Mouse (Mus musculus): ENCODE data around the gene Tmprss15.

The Tmprss15 gene

DNA sequence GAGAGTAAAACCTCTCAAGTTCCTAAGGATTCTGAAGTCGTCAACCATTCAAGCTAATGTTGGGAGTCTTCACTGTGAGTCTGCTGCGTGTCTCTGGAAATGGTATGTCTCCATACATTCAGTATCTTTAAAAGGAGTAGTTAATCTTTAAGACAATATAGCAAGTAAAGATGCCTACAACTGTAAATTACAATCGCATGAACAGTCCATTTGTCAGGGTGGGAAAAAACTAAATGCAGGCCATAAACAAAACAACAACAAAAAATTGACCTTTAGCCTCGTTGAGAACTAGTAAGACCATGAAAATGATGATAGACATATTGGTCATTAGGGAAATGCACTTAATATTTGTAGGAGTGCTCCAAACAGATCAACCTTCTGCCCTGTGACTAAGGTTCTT, at the start of gene Tmprss15:
Gene Tmprss15, minus strand, starts transcription at position 101 of the 400 bp plus-strand sequence.
- no peak for DNase-seq (ENCODE audit: low spot score in 2 of 2)

GRCm38 (mm10) chr16:79114879-79115278, 24.0 kb upstream of the Tmprss15 start:
- DNase-seq (ENCODE audit: low spot score in 2 of 2): no peak

GRCm38 (mm10) chr16:79109516-79109915, 18.6 kb upstream of the Tmprss15 start:
- DNase-seq (ENCODE audit: low spot score in 2 of 2): no peak

GRCm38 (mm10) chr16:79108969-79109368, 18.1 kb upstream of the Tmprss15 start:
- no peak for DNase-seq (ENCODE audit: low spot score in 2 of 2)

DNA sequence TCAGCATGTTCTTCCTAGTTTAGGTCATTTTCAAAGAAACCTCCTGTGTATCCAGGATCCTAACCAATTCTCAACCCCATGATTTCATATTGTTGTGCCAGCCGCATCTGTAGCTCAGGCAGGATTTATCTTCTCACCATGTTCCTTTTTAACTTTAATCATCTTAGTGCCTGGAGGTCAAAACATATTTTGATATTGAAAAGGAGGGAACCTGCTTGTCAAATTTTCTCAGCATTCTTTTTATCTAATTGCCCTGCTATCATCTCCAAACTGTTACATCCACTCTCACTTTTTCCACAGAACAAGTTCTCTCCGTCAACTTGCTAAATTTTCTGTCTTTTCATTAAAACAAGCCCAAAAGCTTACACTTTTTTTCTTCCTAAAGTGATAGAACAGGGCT, 9.4 kb upstream of the Tmprss15 start:
- no peak for DNase-seq (ENCODE audit: low spot score in 2 of 2)

DNA sequence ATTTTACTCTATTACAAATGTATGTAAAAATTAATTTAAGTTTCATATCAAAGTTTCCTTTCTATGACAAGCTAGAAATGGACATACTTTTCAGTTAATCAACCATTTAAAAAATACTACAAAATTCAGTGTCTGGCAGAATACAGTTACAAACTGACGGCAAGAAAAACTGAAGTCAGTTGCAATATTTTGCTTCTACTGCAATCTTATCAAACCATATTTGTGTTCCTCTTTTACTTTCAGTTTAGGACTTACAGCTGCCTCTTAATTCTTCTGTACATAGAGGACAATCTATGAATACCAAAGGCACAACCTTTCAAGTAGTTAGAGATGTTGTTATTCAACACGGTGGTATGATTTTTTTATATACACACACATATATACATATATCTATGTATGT, 7.4 kb upstream of the Tmprss15 start:
- no peak for DNase-seq (ENCODE audit: low spot score in 2 of 2)

DNA sequence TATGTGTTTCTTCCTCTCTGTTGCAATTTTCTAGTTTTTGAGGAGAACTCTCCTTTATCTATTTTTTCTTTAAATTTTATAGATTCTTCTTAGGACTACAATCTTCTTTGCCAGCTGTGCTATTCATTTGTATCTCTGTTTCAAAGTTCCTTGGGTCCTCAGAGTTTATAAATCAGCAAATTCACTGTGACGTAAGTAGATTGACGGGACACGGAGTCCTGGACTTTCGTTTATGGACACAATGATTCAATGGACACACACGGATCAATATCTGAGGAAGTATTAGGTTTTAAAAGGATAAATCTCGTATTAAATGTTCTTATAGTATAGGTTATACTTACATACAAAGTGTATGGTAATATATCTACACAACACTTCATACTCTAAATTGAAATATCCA, 4.3 kb downstream of the Tmprss15 start:
- DNase-seq (ENCODE audit: low spot score in 2 of 2): no peak

DNA sequence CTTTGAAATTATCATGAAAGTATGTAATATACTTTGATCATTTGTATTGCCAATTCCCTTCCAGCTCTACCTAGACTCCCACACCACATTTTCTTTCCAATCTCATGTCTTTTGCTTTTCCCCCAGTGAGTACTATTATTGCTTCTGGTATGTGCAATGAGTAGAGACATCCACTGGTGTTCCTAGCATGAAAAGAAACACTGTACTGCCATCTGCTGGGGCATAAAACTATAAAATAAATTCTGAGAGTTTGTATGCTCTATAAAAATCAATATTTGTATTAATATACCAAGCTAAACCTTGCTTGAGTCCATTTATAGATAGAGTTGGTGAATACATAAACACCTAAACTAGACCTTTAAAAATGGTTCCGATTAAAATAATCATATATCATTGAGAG, 27.0 kb downstream of the Tmprss15 start:
- DNase-seq (ENCODE audit: low spot score in 2 of 2): no peak

- DNase-seq (ENCODE audit: low spot score in 2 of 2): peak; percentile 25 to 52
Measured at GRCm38 (mm10) chr16:79058775-79059558, 31.9 kb downstream of the Tmprss15 start.

- DNase-seq (ENCODE audit: low spot score in 2 of 2): no peak
Measured at GRCm38 (mm10) chr16:79032593-79032992, 58.3 kb downstream of the Tmprss15 start.

DNA sequence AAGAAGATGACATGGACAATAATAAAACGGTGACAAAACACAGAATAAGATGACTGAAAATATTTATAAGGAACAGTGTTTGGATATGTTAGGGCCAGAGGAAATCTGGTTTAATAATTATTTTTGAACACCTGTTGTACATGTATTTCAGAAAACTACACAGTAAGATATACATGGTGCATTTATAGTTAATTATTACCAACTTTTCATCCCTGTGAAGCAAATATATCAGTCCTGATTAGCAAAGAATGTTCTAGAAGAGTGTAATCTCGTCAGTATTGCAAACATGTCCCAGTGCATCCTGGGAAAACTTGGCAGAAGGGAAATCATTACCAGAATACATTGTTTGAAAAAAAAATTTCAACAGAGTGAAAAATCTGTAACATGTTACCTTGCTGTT, 88.1 kb downstream of the Tmprss15 start:
- no peak for DNase-seq (ENCODE audit: low spot score in 2 of 2)

DNA sequence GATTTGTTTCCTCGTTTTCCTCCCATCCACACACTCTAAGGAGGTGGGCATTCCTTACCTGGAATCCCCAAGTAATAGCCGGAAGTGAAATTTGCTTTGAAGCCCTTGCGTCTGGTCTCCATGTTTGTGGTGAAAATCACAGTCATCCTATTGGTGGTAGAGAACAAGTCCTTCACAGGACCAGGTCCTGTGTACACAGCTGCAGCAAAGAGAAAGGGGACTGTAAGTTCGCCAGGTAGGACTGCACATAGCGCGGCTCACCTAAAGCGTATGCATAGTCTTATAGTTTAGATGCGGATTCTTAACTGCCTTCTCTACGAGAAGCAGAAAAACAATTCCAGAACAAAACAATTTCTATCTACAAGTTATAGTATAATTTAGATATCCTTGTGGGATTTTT, 89.2 kb downstream of the Tmprss15 start:
- no peak for DNase-seq (ENCODE audit: low spot score in 2 of 2)

DNA sequence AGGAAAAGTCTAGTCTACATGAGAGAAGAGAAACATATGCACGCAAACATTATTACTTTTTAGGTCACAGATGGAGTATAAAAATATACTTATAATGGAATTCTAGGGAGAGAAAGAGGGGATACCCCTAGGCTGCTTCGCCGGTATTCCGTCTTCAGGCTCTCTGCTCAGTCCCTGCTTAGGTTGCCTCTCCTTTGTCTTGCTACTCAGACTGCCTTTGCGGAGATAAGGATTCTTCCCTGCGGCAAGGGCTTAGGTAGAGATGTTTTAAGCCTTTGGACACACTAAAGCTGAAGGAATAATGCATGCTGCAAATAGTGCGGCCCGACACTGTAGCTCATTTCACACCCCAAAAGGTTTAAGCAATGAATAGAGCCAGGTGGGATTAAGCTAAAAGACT, 114.5 kb downstream of the Tmprss15 start:
- DNase-seq (ENCODE audit: low spot score in 2 of 2): no peak

DNA sequence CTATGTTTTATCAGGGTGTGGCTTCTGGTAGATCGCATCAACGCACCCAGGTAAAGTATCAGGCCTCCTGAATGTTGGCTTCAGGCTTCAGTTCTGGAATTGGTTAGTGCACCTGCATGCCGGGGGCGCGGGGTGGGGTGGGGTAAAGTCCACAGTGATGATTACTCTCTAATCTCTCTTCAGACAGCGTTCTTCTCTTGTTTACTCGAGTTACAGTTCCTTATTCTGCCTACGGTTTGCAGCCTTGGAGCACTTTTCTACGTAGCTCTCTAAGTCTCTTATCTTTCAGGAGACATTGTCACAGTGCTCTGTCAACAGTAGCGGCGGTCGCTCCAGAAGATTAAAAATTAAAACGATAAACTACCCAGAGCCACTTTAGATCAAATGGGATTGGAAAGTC, 116.8 kb downstream of the Tmprss15 start:
- DNase-seq (ENCODE audit: low spot score in 2 of 2): no peak

GRCm38 (mm10) chr16:78969091-78969731, 121.7 kb downstream of the Tmprss15 start:
- peak in 1 of 2 experiments; percentile 4 for DNase-seq (ENCODE audit: low spot score in 2 of 2)

DNA sequence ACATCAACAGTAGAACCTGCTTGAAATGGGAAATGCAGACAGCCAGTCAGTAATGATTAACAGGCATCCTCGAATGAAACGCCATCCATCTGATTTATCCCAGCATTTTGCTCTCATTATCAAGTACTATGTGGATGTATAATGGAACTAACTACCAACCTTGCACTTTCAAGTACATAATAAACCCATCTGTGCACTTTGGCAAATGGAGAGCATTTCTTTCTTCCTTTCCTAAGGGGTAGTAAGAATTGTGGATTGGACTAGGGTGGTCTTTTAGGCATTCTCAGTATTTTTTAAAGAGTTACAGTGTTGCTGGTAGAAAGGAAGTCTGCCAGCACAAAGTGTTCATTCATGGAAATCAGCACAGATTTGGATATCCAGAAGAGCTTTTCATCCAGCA, 133.5 kb downstream of the Tmprss15 start:
- DNase-seq (ENCODE audit: low spot score in 2 of 2): no peak

GRCm38 (mm10) chr16:78950359-78950758, 140.5 kb downstream of the Tmprss15 start:
- DNase-seq (ENCODE audit: low spot score in 2 of 2): no peak

DNA sequence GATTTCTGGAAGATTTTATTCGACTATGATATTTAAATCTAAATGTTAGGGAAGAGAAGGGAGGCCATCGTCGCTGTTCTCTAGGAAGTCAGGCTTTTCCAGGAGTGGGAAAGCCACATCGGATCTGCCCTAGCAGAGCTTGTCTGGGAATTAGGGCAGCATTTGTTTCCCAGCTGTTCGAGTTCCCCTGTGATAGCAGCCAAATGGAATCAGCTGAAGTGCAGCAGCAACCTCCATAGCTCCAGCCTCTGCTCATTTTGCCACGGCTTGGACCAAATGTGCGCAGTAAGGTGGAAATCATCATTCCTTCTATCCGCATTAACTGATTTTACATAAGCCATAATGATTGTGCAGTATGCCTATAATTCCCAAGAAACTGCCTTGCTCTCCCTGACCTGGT, 153.1 kb downstream of the Tmprss15 start:
- DNase-seq (ENCODE audit: low spot score in 2 of 2): no peak

- DNase-seq (ENCODE audit: low spot score in 2 of 2): no peak
Measured at GRCm38 (mm10) chr16:78934298-78934697, 156.6 kb downstream of the Tmprss15 start.

DNA sequence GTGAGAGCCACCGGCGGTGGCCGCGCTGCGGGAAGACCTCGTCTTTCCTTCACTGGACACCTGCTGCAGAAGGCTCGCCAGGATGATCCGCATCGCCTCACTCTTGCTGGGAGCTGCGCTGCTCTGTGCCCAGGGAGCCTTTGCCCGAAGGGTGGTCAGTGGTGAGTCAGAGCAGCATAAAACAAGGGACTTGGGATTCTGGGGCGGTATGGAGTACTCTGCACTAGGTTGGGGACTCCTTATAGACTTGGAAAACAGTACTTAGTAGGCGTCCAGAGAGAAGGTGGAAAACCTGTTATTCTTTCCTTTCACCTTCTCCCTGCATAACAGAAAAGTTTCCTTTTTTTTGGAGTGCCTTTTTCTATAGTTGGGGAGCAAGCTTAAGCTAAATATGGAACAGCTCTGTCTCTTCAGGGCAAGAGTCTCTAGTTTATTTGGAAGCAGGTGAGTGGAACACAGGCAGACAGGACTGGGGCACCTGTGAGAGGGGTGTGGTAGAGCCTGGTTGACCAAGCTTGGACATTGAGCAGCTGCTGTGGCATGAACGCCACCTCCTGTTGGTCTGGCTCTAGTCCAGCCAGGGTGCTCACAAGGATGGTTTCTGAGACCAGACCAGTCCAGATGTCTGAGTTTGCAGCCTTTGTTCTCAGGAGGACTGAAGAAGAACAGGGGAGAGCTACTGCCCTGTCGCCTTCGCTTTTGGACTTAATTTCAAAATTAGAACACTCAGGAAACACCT, 159.4 kb downstream of the Tmprss15 start:
- DNase-seq (ENCODE audit: low spot score in 2 of 2): no peak

DNA sequence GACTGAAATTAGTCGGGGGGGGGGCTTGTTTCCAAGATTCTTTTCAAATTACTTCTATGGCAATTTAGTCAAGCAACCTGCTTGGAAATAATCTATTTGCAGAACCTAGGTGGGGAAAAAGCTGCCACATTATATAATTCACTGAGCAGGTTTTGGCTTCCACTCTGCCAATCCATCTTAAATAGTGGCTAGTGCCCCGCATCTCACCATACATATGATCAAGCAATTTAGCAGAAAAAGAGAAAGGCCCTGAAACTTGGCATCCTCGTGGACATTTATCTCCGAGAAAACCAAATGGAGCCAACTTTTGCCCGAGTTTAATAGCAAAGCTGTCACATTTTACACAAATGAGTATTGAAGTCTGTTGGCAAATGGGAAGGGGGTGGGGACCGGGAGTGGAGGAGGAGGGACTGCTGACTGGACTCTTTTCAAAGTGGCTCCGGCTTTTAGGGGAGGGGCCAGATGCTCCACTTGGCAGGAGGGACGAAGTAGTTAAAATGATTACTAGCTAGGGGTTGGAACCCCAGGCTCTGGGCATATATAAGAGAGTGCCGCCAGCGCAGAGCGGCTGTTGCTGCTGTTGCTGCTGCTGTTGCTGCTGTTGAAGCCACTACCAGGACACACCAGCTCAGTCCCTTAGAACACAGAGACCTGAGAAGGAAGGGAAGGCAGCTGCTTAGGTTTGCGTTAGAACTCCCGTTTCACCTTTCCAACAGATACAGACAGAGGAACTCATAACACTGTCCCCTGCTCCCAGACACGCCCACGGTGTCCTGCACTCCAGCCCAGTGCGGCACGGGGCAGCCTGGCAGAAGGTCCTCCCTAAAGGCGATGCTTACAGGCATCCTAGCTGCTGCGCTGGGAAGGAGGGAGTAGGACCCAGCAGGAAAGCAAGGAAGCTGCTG, 160.3 kb downstream of the Tmprss15 start, which contains the start of gene Chodl:
Gene Chodl, plus strand, starts transcription at position 567 of the 905 bp plus-strand sequence.
- DNase-seq (ENCODE audit: low spot score in 2 of 2): peak; percentile 5 to 10

DNA sequence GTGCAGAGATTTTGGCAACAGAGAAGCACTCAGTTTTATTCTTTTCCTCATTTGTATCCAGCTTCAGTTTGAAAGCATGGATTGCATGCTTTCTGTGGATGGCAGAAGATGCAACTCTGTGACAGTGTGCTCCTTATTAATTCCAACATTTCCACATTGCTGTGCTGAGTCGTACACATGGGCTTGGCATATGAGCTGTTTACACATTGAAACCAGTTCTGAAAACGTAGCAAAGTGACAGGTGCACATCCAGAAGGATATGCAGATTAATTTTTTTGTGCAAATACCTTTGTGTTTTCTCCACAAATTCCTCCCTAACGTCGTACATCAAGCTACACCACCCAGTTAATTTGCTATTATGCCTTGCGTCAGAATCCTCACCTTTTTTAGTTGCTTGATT, 168.3 kb downstream of the Tmprss15 start:
- no peak for DNase-seq (ENCODE audit: low spot score in 2 of 2)

Data from frontal cortex, postnatal 36 days (tissue).